Mouse (Mus musculus): ENCODE measurements around the gene Gm4756.

DNA sequence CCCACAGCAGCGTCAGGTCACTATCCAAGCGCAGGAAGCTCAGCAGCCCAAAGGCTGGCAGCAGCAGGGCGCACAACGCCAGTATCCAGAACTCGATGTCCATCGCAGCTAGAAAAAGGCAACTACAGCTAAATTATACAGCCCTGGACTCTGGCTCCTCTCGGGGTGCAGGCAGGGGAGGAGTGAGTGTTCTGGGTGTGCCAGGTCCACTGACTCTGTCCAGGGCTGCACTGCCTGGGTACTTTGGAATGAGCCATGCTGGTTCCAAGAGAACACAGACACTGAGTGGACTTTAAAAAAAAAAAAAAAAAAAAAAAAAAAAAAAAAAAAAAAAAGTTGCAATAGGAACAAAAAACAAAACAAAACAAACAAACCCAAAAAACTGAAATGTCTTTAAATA is 20.7 kb downstream of the Gm4756 start:
- TF ChIP-seq CTCF (conservative IDR thresholded peaks at IDR 0.05; ENCODE audit: low read length) (no peak), NANOG (IDR thresholded peaks at IDR 0.05; ENCODE audit: borderline replicate concordance, low read length) (no peak), POU5F1 (IDR thresholded peaks at IDR 0.05; ENCODE audit: borderline replicate concordance, low read length) (no peak)

Data from E14TG2a.4 (cell line).